Comparison of ENCODE assay signal across 9 mouse cellular contexts in genomic region chr17:9725704-9726469, GRCm38 (mm10). TPM values are rescaled to one million over a fixed set of nuclear protein-coding genes. Genes with fewer than 3 reads are reported as not detected.
DNase-seq lines count a peak whose midpoint lies in the region; ATAC-seq and TF ChIP-seq lines count a peak whose summit lies in the region.
"Had no signal": no experiment of that assay in that cellular context is flagged by ENCODE, and none has a peak within 500 bp of the region (broad histone marks: within the 10 kb centered on the region; RNA-seq: fewer than 3 reads in every experiment).

No protein-coding gene starts in this region.

- intact Hi-C loops in left cerebral cortex, postnatal 14 days (cut with DNase I) = no loop called here

- no peak overlapping the region for H3K4me2 ChIP-seq in stomach, postnatal 0 days (replicated peaks; ENCODE audit: low read depth)
- H3K4me2 ChIP-seq: liver, embryonic 13.5 days had no signal

- peaks cover 0 to 2% of the 10 kb centered on the region in 2 experiments; a peak in 1 of 4 replicates for H3K4me1 ChIP-seq in ES-E14 (ENCODE audit: control insufficient read depth in 2 of 2, insufficient read depth in 2 of 2, low read length in 2 of 2, poor library complexity in 1 of 2)
- H3K4me1 ChIP-seq in cerebellum, adult 2 months (ENCODE audit: control insufficient read depth, insufficient read depth, low read length) = no peaks in the 10 kb centered on the region
- no peaks in the 10 kb centered on the region for H3K4me1 ChIP-seq in stomach, postnatal 0 days (replicated peaks; ENCODE audit: control insufficient read depth, insufficient read depth)
- H3K4me1 ChIP-seq: liver, embryonic 13.5 days had no signal

- TF ChIP-seq EP300 in stomach, postnatal 0 days (optimal IDR thresholded peaks at IDR 0.05) = no peak

- H3K27me3 ChIP-seq in cerebellum, adult 2 months (ENCODE audit: control insufficient read depth, insufficient read depth, low read length) = no peaks in the 10 kb centered on the region; the same call in 1 of the 2 replicates
- H3K27me3 ChIP-seq in stomach, postnatal 0 days (ENCODE audit: control insufficient read depth, insufficient read depth, low read length) = no peaks in the 10 kb centered on the region
- H3K27me3 ChIP-seq: liver, embryonic 13.5 days had no signal

- no peak for TF ChIP-seq CTCF in cerebellum, adult 2 months (IDR thresholded peaks at IDR 0.05; ENCODE audit: borderline replicate concordance, insufficient read depth, low read depth, low read length)
- no peak for TF ChIP-seq CTCF in stomach, postnatal 0 days (IDR thresholded peaks at IDR 0.05; ENCODE audit: low read depth)

- H3K9ac ChIP-seq in ES-E14 (ENCODE audit: insufficient read depth, low read depth, low read length, poor library complexity, severe bottlenecking) = no peak overlapping the region
- H3K9ac ChIP-seq in stomach, postnatal 0 days (ENCODE audit: low read length) = no peak overlapping the region
- H3K9ac ChIP-seq: liver, embryonic 13.5 days had no signal

- ATAC-seq in stomach, postnatal 0 days (ENCODE audit: low FRiP score, low TSS enrichment) = no peak

- H3K36me3 ChIP-seq in ES-E14 (ENCODE audit: control insufficient read depth, insufficient read depth, low read length, poor library complexity, severe bottlenecking) = no peaks in the 10 kb centered on the region
- no peaks in the 10 kb centered on the region for H3K36me3 ChIP-seq in stomach, postnatal 0 days (ENCODE audit: control insufficient read depth, insufficient read depth, low read length)
- H3K36me3 ChIP-seq: liver, embryonic 13.5 days had no signal

- in situ Hi-C loops in ES-E14 (cut with MboI; ENCODE audit: low sequenced_read_pairs in 2 of 2, unreplicated experiment in 2 of 2) = no loop called here

- no peak overlapping the region for H3K4me3 ChIP-seq in ES-E14 (ENCODE audit: insufficient read depth in 1 of 2, low read depth in 1 of 2, low read length in 2 of 2, poor library complexity in 1 of 2, severe bottlenecking in 1 of 2)
- H3K4me3 ChIP-seq in cerebellum, adult 2 months (replicated peaks; ENCODE audit: insufficient read depth, low read depth, low read length) = no peak overlapping the region
- H3K4me3 ChIP-seq in stomach, postnatal 0 days (ENCODE audit: low read depth, low read length) = no peak overlapping the region
- H3K4me3 ChIP-seq: liver, embryonic 13.5 days had no signal

- DNase-seq in ES-E14 (ENCODE audit: low read depth, low spot score) (peak; percentile 31), MN1 (ENCODE audit: low spot score) (no peak)
- peak in 1 of 2 experiments; percentile 32 for DNase-seq in cerebellum, adult 2 months
- peak; percentile 21 to 65 for DNase-seq in frontal cortex, postnatal 14 days (ENCODE audit: low spot score in 2 of 2)
- DNase-seq in left cerebral cortex, postnatal 14 days (ENCODE audit: low spot score in 2 of 2) = peak; percentile 46 to 58
- DNase-seq in right cerebral cortex, adult 18-20 months = peak; percentile 54
- no peak for DNase-seq in stomach, postnatal 0 days (ENCODE audit: low spot score)
- DNase-seq in thymus, adult 18-20 months = no peak
- DNase-seq: liver, embryonic 13.5 days had no signal

- no peak for TF ChIP-seq POLR2A in cerebellum, adult 2 months (IDR thresholded peaks at IDR 0.05; ENCODE audit: borderline replicate concordance, insufficient read depth, low read length)

- no peak overlapping the region for H3K27ac ChIP-seq in ES-E14 (ENCODE audit: insufficient read depth, low read depth, low read length, poor library complexity, severe bottlenecking)
- H3K27ac ChIP-seq in cerebellum, adult 2 months (ENCODE audit: insufficient read depth, low read length) = peak overlapping the region; percentile 27; the same call in 1 of the 2 replicates
- no peak overlapping the region for H3K27ac ChIP-seq in stomach, postnatal 0 days (replicated peaks)
- H3K27ac ChIP-seq: liver, embryonic 13.5 days had no signal

- 22% methylated on average over 10 of the region's 10 CpGs for WGBS in cerebellum, adult 2 months
- WGBS in stomach, postnatal 0 days = 58% methylated on average over 10 of the region's 10 CpGs

- no peaks in the 10 kb centered on the region for H3K9me3 ChIP-seq in ES-E14 (ENCODE audit: control insufficient read depth, insufficient read depth, low read depth, low read length)
- H3K9me3 ChIP-seq in stomach, postnatal 0 days (ENCODE audit: control insufficient read depth, low read length) = no peaks in the 10 kb centered on the region
- H3K9me3 ChIP-seq: liver, embryonic 13.5 days had no signal

TF ChIP-seq in ES-E14, 5 proteins besides CTCF, POLR2A, EP300 and RAD21:
- no peak for TF ChIP-seq CHD2 (IDR thresholded peaks at IDR 0.05; ENCODE audit: low read depth, low read length)
- TF ChIP-seq ZNF384 (IDR thresholded peaks at IDR 0.05; ENCODE audit: low read depth, low read length) = no peak
- no peak for TF ChIP-seq HCFC1 (IDR thresholded peaks at IDR 0.05; ENCODE audit: borderline replicate concordance, insufficient read depth, low read length)
- TF ChIP-seq ZC3H11A (IDR thresholded peaks at IDR 0.05; ENCODE audit: borderline replicate concordance, low read depth, low read length) = no peak
- no peak for TF ChIP-seq MAFK (IDR thresholded peaks at IDR 0.05; ENCODE audit: insufficient read depth, low read depth, low read length)

RNA-seq across cellular contexts. Expression of gene Pabpc6, which starts 56.4 kb away (rescaled TPM):
- 0.90 and 1.2 TPM in 2 replicates for total RNA-seq in ES-E14 (2012; rRNA removed)
- polyA plus RNA-seq in cerebellum, adult 2 months (2012; rRNA removed) = not detected in 2 replicates
- total RNA-seq in left cerebral cortex, postnatal 14 days (2021) = not detected
- not detected in 2 replicates for polyA plus RNA-seq in stomach, postnatal 0 days (2015; fragmentation: Nextera tagmentation; extraction: Ambion mirVana)
- polyA plus RNA-seq: liver, embryonic 13.5 days had no signal

Comparison
In these comparisons a context has a peak if more than half of its experiments do, and no peak if none do; other contexts are left out.
1. DNase-seq: peak in ES-E14 (single experiment), frontal cortex, postnatal 14 days (2 of 2), left cerebral cortex, postnatal 14 days (2 of 2) and right cerebral cortex, adult 18-20 months (single experiment); none in stomach, postnatal 0 days (single experiment), MN1 (single experiment) and thymus, adult 18-20 months (0 of 2).